Mouse (Mus musculus): ENCODE measurements at regions not wholly inside any gene's neighbourhood (a gene's known extent, or its start where the extent isn't known, plus 50 kb on each side); places are given as distances from the start of the nearest gene placed in this dataset.

- DNase-seq = no peak
Measured at GRCm38 (mm10) chr12:25891391-25892167, 523.5 kb downstream of the Rnf144a start.

- DNase-seq = peak in 1 of 2 experiments; percentile 39
Measured at GRCm38 (mm10) chr12:25890722-25891121, 524.3 kb downstream of the Rnf144a start.

GRCm38 (mm10) chr12:25883771-25884171 is 531.3 kb downstream of the Rnf144a start:
- DNase-seq = no peak

- DNase-seq = no peak
Measured at GRCm38 (mm10) chr12:25871816-25872215, 543.2 kb downstream of the Rnf144a start.

DNA sequence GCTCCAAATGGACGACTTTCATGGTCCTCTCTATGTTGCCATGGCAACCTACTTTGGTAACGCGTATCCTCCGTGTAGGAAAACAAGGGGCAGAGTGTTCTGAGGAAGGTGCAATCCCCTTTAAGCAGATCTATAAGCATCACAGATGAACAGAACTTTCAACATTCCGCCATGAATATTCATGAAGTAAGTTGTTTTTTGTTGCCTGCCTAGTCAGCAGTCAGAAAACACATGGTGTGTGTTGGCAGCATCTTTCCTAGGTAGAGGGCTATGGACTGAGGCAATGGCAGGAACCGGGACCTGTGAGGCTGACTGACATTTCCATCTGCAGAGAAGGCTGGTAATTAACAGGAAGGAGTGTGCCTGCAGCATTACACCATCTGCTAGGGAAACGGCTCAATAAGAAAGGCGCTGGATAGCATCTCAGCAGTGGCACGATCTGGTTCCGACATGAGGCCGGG is 544.0 kb downstream of the Rnf144a start:
- DNase-seq = no peak

DNA sequence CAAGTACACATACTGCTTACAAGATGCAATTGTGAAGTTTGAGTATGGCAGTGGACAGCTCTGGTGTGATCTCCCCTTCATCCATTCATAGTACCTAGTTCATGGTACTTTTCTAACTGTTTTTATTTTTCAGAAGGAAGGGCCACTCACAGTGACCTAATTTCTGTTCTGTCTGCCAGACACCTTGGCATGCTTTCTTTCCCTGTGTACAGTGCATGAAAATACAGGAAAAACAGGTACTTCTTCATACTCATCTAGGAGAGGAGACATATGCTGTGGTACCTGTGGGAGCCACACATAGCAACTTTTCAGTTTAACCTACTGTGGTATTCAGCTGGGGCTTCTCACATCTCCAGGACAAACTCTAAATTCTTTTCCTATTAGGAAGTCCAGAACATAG is 545.2 kb downstream of the Rnf144a start:
- no peak for DNase-seq

DNA sequence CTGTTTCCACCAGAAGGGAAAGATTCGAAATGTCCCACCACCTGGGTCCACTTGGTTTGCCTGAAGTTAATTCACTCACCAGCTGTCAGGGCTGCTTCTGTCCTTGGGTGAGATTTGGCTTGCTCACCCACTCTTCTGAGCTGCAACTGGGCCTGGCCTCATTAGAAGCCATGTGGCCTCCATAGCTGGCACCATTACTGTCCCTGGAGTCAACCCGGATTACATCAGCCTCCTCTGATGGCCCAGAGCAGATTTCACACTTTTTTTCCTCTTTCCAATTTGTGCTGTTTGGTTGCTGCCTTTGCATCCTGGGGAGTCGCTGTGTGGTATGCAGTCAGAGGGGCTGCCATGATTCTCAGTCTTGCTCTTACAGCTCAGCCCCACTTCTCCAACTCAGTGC is 550.0 kb downstream of the Rnf144a start:
- no peak for DNase-seq

DNA sequence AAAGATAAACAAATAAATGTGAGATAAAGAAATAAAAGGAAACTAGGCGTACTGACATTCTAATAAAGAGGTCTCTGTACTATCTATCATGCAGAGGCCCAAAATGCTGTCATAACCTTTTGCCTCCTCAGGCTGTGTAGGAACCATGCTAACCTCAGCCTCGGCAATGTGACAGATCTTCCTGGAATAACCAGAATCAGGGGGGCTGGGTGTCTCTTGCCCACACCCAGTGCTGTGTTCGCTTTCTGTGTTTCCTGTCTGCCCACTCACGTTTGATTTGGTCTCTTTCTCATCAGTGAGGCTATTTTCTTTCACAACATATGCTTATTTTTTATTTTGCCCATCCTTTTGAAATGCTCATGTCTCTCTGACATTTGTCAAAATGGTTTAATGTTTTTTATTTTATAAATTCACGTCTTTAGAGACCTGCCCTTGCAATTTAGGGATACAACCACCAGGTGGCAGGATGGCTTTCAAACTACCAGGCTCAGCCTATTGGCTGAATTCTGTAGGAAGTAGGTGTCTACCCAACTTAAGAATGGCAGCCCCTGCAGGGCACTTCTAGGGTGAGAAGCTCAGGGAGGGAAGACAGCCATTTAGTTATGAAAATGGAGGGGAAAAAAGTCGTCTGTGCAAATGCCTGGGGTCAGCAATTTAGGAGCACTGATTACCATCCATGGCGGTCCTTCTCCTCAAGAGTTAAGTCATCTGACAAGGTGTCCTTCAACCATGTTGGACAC is 550.8 kb downstream of the Rnf144a start:
- DNase-seq = peak in 1 of 2 experiments; percentile 29

- DNase-seq = no peak
Measured at GRCm38 (mm10) chr12:25861100-25861499, 554.0 kb downstream of the Rnf144a start.

- DNase-seq = no peak
Measured at GRCm38 (mm10) chr12:25858397-25858796, 556.7 kb downstream of the Rnf144a start.

DNA sequence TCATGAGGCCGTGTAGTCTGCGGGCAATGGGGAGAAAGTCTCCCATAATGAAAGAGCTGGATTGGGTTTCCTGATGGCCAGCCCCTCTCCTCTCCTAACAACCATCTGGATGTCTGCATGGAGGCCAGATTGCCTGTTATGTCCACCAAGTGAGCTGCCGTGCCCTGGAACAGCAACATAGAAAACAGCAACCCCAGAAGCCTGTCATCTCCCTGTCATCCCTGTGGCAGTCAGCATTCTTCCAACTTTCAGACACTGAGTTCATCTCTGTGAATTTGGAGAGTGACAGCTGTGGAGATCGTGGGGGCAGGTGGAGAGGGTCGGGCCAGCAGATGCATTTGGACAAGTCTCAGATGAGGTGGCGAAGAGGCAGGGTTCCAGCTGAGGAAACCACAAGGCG is 585.0 kb downstream of the Rnf144a start:
- no peak for DNase-seq

- no peak for DNase-seq
Measured at GRCm38 (mm10) chr12:25827961-25828360, 587.1 kb downstream of the Rnf144a start.

DNA sequence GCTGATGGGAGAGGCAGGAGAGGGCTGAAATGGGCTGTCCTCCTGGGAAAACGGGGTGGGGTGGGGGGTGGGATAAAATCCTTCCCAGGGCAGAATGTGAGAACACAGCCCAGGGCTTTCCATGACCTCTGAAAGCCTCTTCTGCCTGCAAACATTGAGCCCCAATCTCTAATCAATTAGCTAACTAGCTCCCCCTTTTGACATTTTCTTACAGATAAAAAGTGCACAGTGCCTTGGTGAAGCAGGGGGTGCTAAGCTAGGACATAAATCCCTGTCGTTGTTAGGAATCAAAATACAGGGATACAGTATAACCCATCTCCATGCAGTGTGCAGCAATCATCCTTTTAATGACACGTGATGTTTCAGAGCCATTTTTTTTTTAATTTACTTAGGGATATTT is 588.1 kb downstream of the Rnf144a start:
- no peak for DNase-seq

- DNase-seq = no peak
Measured at GRCm38 (mm10) chr12:25826451-25826850, 588.6 kb downstream of the Rnf144a start.

GRCm38 (mm10) chr12:25816248-25816647 is 598.8 kb downstream of the Rnf144a start:
- no peak for DNase-seq

DNA sequence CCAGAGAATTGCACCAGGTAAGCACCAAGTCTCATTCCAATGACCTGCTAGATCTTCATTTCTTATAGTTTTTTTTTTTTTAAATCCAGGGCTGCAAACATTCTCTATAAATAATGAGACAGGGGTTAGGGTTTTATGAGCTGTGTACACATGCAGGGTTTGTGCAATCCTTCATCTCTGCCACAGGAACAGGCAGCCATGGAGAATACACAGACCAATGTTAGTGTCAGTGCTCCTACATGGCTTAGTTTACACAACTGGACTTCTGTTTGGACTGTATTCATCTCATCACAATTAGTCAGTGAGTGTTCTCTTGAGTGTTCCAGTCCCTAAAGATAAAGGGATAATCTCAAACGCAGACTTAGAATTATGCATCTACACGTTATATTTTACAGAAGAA is 620.0 kb downstream of the Rnf144a start:
- no peak for DNase-seq

DNA sequence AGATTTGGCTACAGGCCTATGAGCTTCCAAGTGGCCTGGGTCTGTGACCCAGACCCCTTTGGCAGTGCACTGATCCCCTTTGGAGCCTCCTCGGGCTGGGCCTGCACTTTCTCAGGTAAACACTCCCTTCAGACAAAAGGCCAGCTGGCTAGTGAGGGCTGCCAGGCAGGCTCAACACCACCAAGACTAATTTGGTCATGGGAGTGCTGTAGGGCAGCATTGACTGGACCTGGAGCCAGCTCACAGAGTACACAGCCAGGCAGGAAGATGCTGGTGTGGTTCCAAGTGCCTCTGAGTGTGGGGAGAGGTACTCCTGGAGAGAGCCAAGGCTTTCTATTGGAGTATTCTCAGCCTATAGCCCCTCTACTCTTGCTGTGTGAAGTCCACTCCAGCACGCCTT is 620.5 kb downstream of the Rnf144a start:
- no peak for DNase-seq

- no peak for DNase-seq
Measured at GRCm38 (mm10) chr12:25792571-25793075, 622.4 kb downstream of the Rnf144a start.

DNA sequence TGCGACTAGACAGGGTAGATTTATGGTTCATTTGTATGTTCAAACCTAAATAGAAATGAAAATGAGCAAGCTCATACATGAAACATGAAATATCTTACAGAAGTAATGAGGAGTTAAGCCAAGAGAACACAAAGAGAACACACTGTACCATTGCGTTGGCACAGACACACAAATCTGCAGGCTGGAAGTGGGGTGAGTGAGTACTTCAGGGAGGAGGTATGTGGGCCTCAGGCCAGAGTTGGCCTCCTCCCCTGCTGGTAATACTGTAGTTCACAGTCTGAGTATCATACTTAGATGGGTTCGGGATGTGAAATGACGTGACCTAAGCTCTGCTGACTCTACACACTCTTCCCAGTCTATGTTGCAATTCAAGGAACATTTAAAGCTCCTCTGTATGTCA is 624.1 kb downstream of the Rnf144a start:
- DNase-seq = no peak

DNA sequence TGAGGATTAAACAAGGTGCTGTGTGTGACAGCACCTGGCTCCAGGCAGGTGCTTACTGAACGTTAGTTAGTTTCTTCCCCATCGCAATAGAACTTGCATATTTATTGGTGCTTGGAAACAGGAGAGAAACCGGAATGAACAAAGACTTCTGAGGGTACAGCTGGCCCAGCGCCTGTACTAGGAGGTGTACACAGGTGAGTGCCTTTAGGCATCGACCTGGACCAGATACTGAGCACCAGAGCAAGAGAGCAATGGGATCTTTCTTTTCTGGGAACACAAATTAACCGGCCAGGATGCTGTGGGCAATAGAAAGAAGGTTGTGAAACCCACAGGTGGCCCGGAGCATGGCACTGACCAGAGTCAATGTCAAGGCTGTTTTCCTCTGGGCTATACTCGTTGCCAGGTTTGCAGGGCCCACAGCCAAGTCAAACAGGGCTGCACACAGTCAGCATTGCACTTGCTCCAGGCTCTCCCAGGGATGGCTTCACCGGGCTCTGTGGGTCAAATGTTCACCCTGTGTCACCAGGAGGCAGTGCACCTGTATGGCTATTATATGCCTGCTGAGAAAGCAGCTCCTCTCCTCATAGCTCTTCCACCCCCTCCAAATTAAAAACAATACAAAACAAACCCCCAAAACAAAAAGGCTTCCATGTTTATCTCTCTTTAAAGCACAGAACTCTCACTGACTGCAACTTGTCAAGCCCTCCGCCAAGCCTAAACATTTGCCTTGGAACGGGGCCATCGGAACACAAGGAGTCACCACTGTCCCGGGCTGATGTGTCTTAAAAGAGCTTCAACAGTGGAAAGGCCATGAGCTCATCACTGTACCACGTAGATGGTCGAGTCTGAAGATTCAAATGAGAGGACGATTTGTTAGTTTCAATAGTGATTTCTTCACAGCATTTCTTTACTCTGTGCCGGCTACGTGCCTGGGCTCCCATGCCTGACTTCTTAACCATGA is 629.1 kb downstream of the Rnf144a start:
- DNase-seq = peak in 1 of 2 experiments; percentile 10

- no peak for DNase-seq
Measured at GRCm38 (mm10) chr12:25784401-25784800, 630.7 kb downstream of the Rnf144a start.

GRCm38 (mm10) chr12:25782972-25783717 is 631.9 kb downstream of the Rnf144a start:
- no peak for DNase-seq
